Mouse (Mus musculus) frontal cortex, postnatal 36 days (tissue): ENCODE data around the gene Gm49373.

Source experiments
- DNase-seq, 2 experiments: peaks; one replicate each; pipeline ENCODE4 v3.0.0; 2022; ENCODE audit warnings: low spot score in 2 of 2

The Gm49373 gene

DNA sequence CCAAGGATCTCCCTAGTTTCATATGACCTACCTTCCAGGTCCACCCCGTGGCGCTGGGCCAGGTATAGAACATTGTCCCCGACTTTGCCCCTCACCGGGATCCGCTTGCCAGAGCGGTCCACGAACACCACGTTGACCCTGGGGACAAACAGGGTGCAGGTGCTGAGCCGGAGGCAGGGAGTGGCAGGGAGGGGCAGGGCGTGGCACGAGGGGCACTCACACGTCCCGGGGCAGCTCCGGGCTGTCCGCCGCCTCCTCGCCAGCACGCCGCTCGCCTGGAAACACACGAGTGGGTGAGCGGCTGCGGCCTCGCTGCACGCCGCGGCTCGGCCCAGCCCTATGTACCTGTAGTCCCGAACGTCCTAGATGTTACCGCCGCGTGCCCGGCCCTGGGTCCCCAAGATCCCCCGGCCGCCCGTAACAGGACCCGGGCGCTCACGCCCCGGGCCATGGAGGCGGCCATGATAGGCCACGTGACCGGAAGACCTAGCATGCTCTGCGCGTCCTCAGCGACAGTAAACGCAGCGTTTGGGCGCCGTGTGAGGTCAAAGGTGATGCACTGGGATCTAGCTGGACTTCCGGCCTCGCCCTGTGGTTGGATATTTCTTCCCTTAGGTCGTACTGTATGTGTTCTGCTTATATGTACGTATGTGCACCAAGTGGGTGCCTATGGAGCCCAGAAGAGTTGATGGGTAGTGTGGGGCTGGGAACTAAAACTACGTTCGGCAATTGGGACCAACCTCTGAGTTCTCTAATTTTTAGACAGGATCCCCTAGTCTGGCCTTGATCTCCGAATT is at the start of gene Gm49373, which contains the start of gene Fdx1l:
TSS of gene Gm49373 (minus strand) at position 53 of the 797 bp plus-strand sequence.
TSS of gene Fdx1l (minus strand) at position 571 of the 797 bp plus-strand sequence.
- DNase-seq, result peak; percentile 91 to 95

GRCm38 (mm10) chr9:21121483-21121882 is 48.6 kb upstream of the Gm49373 start:
- DNase-seq, result no peak

DNA sequence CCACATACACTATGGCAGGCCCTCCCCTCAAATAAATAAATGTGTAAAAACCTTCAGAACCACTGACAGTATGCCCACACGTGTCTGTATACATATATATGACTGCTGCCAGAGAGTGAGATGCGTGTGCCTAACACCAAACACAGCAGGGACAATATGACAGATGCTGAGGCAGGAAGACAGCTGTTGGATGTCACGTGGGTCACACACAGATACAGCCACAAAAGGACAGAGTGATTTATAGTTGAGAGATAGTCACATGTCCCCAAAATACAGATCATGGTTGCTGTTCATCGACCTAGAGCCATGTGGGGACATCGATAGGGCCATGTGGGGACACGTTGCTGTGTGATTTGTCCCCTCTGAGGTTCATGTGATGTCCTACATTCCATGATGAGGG is 44.2 kb upstream of the Gm49373 start:
- DNase-seq, result no peak

DNA sequence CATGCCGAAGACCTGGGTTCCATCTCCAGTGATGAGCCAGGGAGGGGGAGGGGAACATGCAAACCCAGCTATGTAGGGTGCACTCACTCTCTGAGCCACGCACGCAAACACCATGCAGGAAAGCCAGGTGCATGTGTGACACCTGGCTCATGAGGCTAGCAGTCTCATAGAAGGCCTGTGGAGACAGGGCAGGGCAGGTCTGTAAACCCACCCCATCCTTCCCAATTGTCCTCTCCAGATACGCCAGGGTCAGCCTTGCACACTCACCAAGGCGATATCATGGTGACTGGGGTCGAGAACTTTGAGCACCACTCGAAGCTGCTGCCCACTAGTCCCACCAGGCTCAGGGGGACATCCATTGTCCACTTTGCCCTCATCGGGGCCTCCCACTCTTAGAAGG is 42.2 kb upstream of the Gm49373 start:
- DNase-seq, result no peak

DNA sequence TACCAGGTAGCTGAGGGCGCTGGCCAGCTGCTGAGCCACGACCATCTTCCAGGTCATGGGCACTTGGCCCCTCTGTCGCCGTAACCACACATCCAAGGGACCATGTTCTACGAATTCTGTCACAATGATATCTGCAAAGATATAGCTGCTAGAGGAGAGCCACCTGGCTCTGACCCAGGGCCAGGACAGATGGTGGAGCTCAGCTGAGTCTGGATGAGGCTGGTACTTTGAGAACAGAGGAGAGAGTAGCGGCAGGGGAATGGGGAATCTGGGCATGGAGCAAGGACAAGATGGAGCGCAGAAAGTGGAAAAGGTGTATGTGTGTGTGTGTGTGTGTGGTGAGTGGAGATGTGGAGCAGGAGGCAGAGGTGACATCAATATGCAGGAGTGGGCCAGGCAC is 41.3 kb upstream of the Gm49373 start:
- DNase-seq, result no peak

GRCm38 (mm10) chr9:21113751-21114150 is 40.9 kb upstream of the Gm49373 start:
- no peak for DNase-seq

- no peak for DNase-seq
Measured at GRCm38 (mm10) chr9:21107607-21108237, 34.8 kb upstream of the Gm49373 start.

GRCm38 (mm10) chr9:21105760-21106564 is 33.1 kb upstream of the Gm49373 start:
- DNase-seq, result peak in 1 of 2 experiments; percentile 20

GRCm38 (mm10) chr9:21104814-21105213 is 31.9 kb upstream of the Gm49373 start:
- no peak for DNase-seq

DNA sequence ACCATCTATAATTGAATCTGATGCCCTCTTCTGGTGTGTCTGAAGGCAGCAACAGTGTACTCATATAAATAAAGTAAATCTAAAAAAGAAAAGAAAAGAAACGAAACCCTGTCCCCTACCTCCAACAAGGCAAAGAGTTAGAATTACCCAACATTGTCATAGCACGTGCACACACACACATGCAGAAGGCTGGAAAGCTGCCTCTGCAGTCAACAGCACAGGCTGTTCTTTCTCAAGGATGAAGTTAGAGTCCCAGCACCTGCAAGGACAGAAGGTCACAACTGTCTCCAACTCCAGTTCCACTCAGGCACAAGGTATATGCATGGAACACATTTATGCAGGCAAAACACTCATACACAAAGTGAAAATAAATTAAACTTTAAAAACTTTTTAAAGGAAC is 29.2 kb upstream of the Gm49373 start:
- no peak for DNase-seq

DNA sequence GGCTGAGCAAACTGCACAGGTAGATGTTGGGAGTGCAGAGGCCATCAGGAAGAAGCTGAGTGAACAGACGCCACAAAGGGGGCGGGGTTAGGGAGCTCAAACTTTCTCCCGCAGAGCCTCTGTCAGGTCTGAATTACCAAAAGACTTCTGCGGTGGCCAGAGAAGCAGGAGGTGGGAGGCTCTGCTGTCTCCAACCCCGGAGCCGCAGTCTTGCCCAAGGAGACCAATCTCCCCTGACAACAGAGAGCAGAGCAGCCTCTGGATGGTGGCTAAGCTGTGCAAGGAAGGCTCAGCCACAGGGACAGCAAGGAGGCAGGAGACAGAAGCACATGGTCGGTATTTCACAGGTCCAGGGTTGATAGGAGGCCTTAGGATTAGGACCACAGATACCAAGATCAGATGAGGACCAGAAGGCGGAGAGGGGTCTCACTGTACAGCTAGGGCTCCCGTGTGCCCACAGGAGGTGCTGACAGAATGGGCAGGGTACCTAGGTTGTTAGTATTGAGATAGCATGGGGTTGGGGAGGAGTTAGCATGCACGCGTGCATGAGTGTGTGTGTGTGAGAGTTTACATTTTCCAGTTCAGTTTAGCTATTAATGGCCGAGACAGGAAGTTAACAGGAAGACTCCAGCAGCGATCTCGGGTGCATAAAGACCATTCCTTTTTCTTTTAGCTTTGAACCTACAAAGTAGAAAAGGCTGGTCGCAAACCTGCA is 27.7 kb upstream of the Gm49373 start:
- no peak for DNase-seq

GRCm38 (mm10) chr9:21097793-21098192 is 24.9 kb upstream of the Gm49373 start:
- peak; percentile 76 to 79 for DNase-seq

- DNase-seq, result no peak
Measured at GRCm38 (mm10) chr9:21095958-21096357, 23.1 kb upstream of the Gm49373 start.

GRCm38 (mm10) chr9:21093423-21093822 is 20.5 kb upstream of the Gm49373 start:
- DNase-seq, result no peak

DNA sequence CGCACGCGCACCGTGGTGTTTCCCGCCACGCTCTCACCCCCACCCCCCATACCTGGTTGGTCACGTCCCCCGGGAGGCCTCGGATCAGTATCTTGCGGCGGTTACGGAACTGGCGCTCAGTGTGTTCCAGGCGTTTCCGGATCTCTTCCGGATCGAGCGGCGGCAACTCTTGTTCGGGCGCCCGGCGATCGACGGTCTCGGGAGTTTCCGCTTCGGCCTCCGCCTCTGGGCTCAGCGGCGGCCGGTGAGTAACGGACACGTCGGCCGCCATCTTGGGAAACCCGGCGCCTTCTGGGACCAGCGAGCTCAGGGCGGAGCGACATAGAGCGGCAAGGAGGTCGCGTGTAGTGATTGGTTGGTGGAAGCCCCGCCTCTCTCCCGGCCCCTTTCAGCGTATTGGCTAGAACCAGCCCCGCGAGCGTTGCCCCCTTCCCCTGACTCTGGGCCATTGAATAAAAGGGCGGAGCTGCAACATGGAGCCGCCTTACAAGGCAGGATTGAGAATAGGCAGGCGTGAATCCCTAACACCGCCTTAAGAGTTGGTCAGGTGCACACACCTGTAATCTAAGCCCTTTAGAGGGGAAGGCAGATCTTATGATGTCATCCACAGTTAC is 18.9 kb upstream of the Gm49373 start, which contains the start of the genes Gm38431 and Raver1:
TSS of gene Gm38431 (minus strand) at position 291 of the 614 bp plus-strand sequence.
TSS of gene Raver1 (minus strand) at position 302 of the 614 bp plus-strand sequence.
- DNase-seq, result peak; percentile 97 to 98

- peak in 1 of 2 experiments; percentile 28 for DNase-seq
Measured at GRCm38 (mm10) chr9:21090972-21091706, 18.2 kb upstream of the Gm49373 start.

GRCm38 (mm10) chr9:21090537-21090936 is 17.6 kb upstream of the Gm49373 start:
- DNase-seq, result no peak

DNA sequence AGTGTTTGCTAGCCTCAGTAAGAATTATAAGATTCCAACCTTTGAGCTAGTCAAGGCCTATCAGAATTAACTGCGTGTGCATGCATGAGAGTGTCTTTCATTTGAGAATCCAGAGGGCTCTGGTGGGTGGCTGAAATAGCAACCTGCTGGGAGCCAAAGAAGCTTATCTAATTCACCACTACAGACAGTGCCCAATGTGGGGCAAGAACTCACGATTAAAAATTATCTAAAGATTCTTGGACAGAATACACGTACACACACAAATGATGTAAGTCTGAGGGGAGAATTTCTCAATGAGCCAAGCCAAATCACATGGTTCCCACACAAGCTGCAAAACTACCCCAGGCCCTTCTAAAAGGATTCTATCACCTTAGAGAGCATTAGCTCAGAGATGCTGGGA is 10.4 kb upstream of the Gm49373 start:
- DNase-seq, result no peak

DNA sequence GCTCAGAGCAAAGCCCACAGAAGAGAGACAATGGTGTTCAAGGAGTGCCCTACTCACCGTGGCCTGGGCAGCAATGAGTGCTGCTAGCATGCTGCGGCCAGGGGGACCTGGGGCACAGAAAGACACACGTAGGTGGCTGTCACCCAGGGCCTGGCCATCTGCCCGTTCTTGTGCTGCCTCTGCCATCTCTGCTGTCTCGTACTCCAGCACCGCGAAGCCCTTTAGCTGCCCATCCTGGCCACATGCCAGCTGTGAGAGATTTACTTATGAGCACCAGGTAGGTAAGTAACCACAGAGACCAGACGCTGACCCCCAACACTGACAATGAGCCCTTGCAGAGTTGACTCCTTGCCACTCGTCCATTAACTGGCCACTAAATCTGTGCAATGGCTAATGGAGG is 8.2 kb upstream of the Gm49373 start:
- DNase-seq, result no peak

GRCm38 (mm10) chr9:21075625-21076024 is 2.7 kb upstream of the Gm49373 start:
- DNase-seq, result no peak
